Comparison of ENCODE assay signal across 1 mouse cellular context in genomic region chr11:107342432-107342831, GRCm38 (mm10).
A peak's percentile ranks its signal among the peaks of the same experiment; 100 is the strongest.
TF ChIP-seq lines count a peak whose summit lies in the region.

No protein-coding gene starts in this region.

TF ChIP-seq in MEL, 35 proteins besides CTCF, POLR2A, EP300 and RAD21 (continued from another document):
- no peak for TF ChIP-seq UBTF (IDR thresholded peaks at IDR 0.05; ENCODE audit: borderline replicate concordance, insufficient read depth, low read depth, low read length)
- peak; percentile 89 for TF ChIP-seq RCOR1 (IDR thresholded peaks at IDR 0.05; ENCODE audit: low read depth, low read length)
- no peak for TF ChIP-seq E2F4 (IDR thresholded peaks at IDR 0.05; ENCODE audit: borderline replicate concordance, low read depth, low read length)
- TF ChIP-seq ELF1 (IDR thresholded peaks at IDR 0.05; ENCODE audit: low read depth, low read length): peak; percentile 66; the same call in 1 of the 2 replicates
- TF ChIP-seq MAZ (IDR thresholded peaks at IDR 0.05; ENCODE audit: low read depth, low read length): peak; percentile 89
- no peak for TF ChIP-seq SMC3 (IDR thresholded peaks at IDR 0.05; ENCODE audit: low read depth, low read length)
TF ChIP-seq in MEL: peak in this region for 17.
